Mouse (Mus musculus) hindbrain, embryonic 16.5 days (tissue): ENCODE measurements around the gene Gimap5. TPM values are rescaled to one million over a fixed set of nuclear protein-coding genes. Genes with fewer than 3 reads are reported as not detected.
A peak's percentile ranks its signal among the peaks of the same experiment; 100 is the strongest.

ENCODE experiments used
- ATAC-seq: fragments of 200-750 bp; cut with Nextera tagmentation; 2 replicates; pipeline ENCODE4 v1.8.0; 2017; ENCODE audit warnings: moderate TSS enrichment, moderate library complexity
- H3K27ac ChIP-seq: fragments of 300-500 bp; sonication (generic); 2 replicates; pipeline ENCODE4 v1.5.1; 2014; ENCODE audit warnings: low read depth, mild to moderate bottlenecking, control low read depth, low read length, moderate library complexity
- H3K27me3 ChIP-seq: fragments of 300-500 bp; sonication (generic); replicated peaks from 2 replicates; pipeline ENCODE4 v1.6.1; 2014; ENCODE audit warnings: low read length; ENCODE audit not compliant: control insufficient read depth, insufficient read depth
- H3K36me3 ChIP-seq: fragments of 300-500 bp; sonication (generic); 2 replicates; pipeline ENCODE4 v1.6.1; 2014; ENCODE audit warnings: mild to moderate bottlenecking, low read length, moderate library complexity, mixed read lengths; ENCODE audit not compliant: control insufficient read depth, insufficient read depth
- H3K4me1 ChIP-seq: fragments of 300-500 bp; sonication (generic); 2 replicates; pipeline ENCODE4 v1.6.1; 2014; ENCODE audit warnings: low read depth, low read length; ENCODE audit not compliant: control insufficient read depth, insufficient read depth
- H3K4me2 ChIP-seq: fragments of 300-500 bp; sonication (generic); 2 replicates; pipeline ENCODE4 v1.6.1; 2014; ENCODE audit warnings: mild to moderate bottlenecking, low read length, control low read depth, moderate library complexity
- H3K4me3 ChIP-seq: fragments of 300-500 bp; sonication (generic); 2 replicates; pipeline ENCODE4 v1.5.1; 2014; ENCODE audit warnings: mild to moderate bottlenecking, low read length, control low read depth, moderate library complexity
- H3K9ac ChIP-seq: fragments of 300-500 bp; sonication (generic); 2 replicates; pipeline ENCODE4 v1.6.1; 2014; ENCODE audit warnings: low read depth, mild to moderate bottlenecking, control low read depth, low read length, moderate library complexity
- H3K9me3 ChIP-seq: fragments of 300-500 bp; sonication (generic); 2 replicates; pipeline ENCODE4 v1.6.1; 2014; ENCODE audit warnings: mild to moderate bottlenecking, low read length, moderate library complexity; ENCODE audit not compliant: control insufficient read depth
- WGBS: fragments of 180-500 bp; shearing (Covaris S2); extraction: QIAGEN DNeasy Blood & Tissue Kit; methylation state at CpG from one replicate; pipeline ENCODE4 v1.1.7; 2014; 5-methylcytosine and 5-hydroxymethylcytosine counted together
- polyA plus RNA-seq: library from polyadenylated mRNA; unstranded; fragments of >200 nt; fragmentation: Nextera tagmentation; extraction: Ambion mirVana; gene quantifications from 2 replicates; pipeline ENCODE4 v1.2.1, GENCODE M21; 2015

Gimap5 gene
- polyA plus RNA-seq, 1 experiment from 2014 or later: 1.5 TPM

DNA sequence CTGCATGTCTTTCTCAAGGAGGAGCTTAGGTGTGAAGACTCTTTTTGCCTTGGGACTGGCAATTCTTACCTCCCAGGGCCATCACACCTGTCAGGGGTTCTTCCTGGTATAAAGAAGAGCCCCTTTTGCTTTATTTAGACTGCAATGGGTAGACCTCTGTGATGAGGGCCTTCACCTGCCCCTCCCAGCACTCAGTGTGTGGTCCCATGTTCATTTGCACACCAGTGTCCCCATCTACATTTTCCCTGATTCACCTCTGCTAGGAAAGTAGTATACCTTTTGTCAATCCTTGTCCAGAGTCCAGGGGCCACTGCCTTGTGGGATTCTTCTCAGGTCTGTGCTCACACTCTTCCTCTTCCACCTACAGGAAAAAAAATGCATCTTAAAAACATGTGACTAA is 41.9 kb upstream of the Gimap5 start:
- H3K9ac ChIP-seq: no peak overlapping the region
- H3K4me3 ChIP-seq: no peak overlapping the region
- H3K4me2 ChIP-seq: no peak overlapping the region
- H3K36me3 ChIP-seq: no peaks in the 10 kb centered on the region
- no peaks in the 10 kb centered on the region for H3K4me1 ChIP-seq
- ATAC-seq: no peak
- no peaks in the 10 kb centered on the region for H3K9me3 ChIP-seq
- H3K27ac ChIP-seq: no peak overlapping the region
- no peaks in the 10 kb centered on the region for H3K27me3 ChIP-seq

DNA sequence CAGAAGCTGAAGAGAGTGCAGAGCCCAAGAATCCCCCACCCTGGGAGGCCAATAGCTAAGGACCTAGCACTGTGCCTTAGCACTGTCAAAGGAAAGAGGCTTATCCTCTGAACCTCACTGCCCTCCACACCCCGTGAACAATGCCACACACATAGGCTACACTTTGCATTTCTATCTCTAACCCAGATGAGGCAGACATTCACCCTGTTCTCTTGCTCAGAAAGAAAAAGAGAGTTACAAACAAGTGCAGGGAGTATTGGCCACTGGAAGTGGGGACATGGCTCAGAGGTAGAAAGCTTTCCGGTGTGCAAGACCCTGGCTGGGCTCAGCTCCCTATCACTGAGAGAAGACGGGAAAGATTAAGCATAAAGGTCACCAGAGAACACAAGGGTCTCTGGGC is 39.9 kb upstream of the Gimap5 start:
- Histone ChIP-seq H3K4me3 (no peak overlapping the region), H3K27ac (no peak overlapping the region), H3K4me2 (no peak overlapping the region), H3K27me3 (no peaks in the 10 kb centered on the region), H3K9me3 (no peaks in the 10 kb centered on the region), H3K9ac (no peak overlapping the region), H3K36me3 (no peaks in the 10 kb centered on the region), H3K4me1 (no peaks in the 10 kb centered on the region)
- 59% methylated on average over 3 of the region's 3 CpGs for WGBS
- no peak for ATAC-seq

DNA sequence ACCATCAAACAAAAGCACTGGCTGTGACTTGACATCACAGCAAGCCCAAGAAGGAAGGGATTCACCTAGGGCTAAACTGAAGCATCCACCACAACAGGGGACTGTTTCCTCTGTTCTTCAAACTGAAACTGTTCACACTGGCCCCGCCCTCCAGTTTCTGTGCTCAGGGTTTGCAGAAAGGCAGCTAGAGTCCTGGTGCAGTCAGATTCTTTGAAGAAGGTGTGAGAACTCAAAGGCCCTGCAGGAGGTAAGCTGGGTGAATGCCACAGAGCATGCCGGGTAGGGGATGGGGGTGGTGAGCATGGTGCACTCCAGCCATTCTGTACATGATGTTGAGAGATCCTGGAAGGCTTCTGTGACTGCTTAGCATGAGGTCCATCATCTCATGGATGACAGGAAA is 27.5 kb upstream of the Gimap5 start, which contains the start of the genes Gm28053 and Gimap7:
Gene Gm28053 (plus strand): TSS at position 153 of the 400 bp plus-strand sequence.
Gene Gimap7 (plus strand): TSS at position 167 of the 400 bp plus-strand sequence.
- H3K4me1 ChIP-seq: no peaks in the 10 kb centered on the region
- no peaks in the 10 kb centered on the region for H3K27me3 ChIP-seq
- ATAC-seq: no peak
- no peak within 1 kb of the TSS for H3K9ac ChIP-seq
- H3K27ac ChIP-seq: no peak within 1 kb of the TSS
- 56% methylated on average over 2 of the region's 2 CpGs for WGBS
- H3K9me3 ChIP-seq: no peaks in the 10 kb centered on the region
- no peak within 1 kb of the TSS for H3K4me3 ChIP-seq
- no peak within 1 kb of the TSS for H3K4me2 ChIP-seq
- H3K36me3 ChIP-seq: no peaks in the 10 kb centered on the region

DNA sequence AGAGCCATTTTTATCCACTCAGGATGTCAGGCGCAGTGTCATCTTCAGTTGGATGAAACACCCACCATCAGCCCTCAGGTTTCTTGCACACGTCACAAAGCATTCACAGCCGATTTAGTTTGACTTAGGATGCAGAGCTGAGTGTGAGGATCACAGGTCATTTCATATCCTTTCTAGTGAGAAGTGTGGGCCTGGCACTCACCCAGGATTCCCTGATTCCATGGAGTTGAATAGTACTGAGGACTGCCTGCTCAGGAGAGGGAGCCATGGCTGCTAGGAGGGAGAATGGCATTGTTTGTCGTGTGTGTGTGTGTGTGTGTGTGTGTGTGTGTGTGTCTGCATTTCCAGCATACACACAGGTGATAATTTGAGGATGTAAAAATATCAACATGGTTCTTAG is 25.7 kb upstream of the Gimap5 start:
- no peaks in the 10 kb centered on the region for H3K4me1 ChIP-seq
- H3K36me3 ChIP-seq: no peaks in the 10 kb centered on the region
- no peak overlapping the region for H3K27ac ChIP-seq
- no peak for ATAC-seq
- no peak overlapping the region for H3K4me2 ChIP-seq
- no peak overlapping the region for H3K9ac ChIP-seq
- no peak overlapping the region for H3K4me3 ChIP-seq
- H3K27me3 ChIP-seq: no peaks in the 10 kb centered on the region
- WGBS: 80% methylated on average over 4 of the region's 4 CpGs
- H3K9me3 ChIP-seq: no peaks in the 10 kb centered on the region

DNA sequence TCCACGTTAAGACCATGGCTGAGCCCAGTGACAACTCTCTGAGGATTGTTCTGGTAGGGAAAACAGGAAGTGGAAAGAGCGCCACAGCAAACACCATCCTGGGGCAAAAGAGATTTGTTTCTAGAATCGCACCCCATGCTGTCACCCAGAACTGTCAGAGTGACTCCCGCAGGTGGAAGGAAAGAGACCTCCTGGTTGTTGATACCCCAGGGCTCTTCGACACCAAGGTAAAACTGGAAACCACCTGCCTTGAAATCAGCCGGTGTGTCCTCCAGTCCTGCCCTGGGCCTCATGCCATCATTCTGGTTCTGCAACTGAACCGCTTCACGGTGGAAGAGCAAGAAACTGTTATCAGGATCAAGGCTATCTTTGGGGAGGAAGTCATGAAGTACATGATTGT is 22.5 kb upstream of the Gimap5 start:
- WGBS: 86% methylated on average over 8 of the region's 8 CpGs
- Histone ChIP-seq H3K4me1 (no peaks in the 10 kb centered on the region), H3K9ac (no peak overlapping the region), H3K36me3 (no peaks in the 10 kb centered on the region), H3K27me3 (no peaks in the 10 kb centered on the region), H3K4me2 (no peak overlapping the region), H3K27ac (no peak overlapping the region), H3K9me3 (no peaks in the 10 kb centered on the region), H3K4me3 (no peak overlapping the region)
- ATAC-seq: no peak

DNA sequence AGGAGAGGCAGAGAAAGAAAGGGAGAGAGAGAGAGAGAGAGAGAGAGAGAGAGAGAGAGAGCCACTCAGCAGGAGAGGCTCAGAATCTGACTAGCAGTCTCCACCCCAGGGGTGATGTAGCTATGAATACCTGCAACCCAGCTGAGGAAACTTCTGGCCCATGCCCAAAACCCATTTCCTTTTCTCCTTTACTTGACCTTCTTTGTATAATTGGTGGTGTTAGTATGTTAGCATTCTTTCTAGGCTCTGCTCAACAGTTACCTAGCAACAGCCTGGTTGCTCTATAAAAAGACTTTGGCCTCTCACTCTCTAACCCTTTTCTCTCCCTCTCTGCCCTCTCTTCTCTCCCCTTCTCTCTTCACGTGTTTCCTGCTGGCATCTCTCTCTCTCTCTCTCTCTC is 20.5 kb upstream of the Gimap5 start:
- Histone ChIP-seq H3K4me1 (no peaks in the 10 kb centered on the region), H3K27me3 (no peaks in the 10 kb centered on the region), H3K4me2 (no peak overlapping the region), H3K9me3 (no peaks in the 10 kb centered on the region), H3K27ac (no peak overlapping the region), H3K9ac (no peak overlapping the region), H3K4me3 (no peak overlapping the region), H3K36me3 (no peaks in the 10 kb centered on the region)
- 0% methylated on average over 1 of the region's 1 CpGs for WGBS
- peak; percentile 58 for ATAC-seq

DNA sequence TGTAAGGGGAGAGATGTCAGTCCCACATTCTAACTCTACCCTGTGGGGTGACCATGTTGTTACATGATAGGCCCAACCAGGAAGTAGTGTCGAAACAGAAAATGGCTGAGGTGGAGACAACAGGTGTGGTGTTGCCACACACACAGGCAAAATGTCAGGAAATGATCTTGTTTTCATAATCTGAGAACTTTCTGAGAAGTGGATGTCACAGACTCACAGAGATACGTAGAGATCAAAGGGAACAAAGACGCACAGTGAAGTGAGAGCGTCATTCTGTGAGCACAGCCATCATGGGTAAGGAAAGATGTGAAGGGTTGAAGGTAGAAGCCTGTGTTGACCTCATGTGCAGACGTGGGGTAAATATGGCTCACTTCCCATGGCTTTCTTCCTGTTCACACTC is 18.2 kb upstream of the Gimap5 start:
- Histone ChIP-seq H3K9ac (no peak overlapping the region), H3K4me3 (no peak overlapping the region), H3K36me3 (no peaks in the 10 kb centered on the region), H3K9me3 (no peaks in the 10 kb centered on the region), H3K27ac (no peak overlapping the region), H3K27me3 (no peaks in the 10 kb centered on the region), H3K4me2 (no peak overlapping the region), H3K4me1 (no peaks in the 10 kb centered on the region)
- WGBS: 95% methylated on average over 5 of the region's 5 CpGs
- ATAC-seq: no peak

DNA sequence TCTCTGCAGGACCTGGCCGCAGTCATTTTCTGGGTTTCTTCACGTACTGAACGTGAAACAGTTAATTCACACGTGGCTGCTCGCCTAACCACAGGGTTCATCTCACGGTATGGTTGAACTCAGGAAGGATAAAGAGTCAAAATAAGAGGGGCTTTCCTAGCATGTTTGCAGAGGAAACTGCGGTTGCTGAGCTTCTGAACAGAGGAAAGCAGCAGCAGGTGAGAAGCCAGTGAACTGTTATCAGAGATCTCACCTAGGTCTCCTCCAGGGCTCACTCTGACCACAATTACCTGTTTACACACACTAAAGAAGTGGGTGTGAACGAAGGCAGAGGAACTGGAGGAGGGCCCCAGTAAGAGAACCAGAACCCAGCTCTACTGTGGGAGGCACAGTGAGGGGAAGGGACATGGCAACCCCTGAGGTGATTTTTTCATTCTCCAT is 13.1 kb upstream of the Gimap5 start:
- Histone ChIP-seq H3K9ac (no peak overlapping the region), H3K36me3 (no peaks in the 10 kb centered on the region), H3K4me3 (no peak overlapping the region), H3K27ac (no peak overlapping the region), H3K4me2 (no peak overlapping the region), H3K4me1 (no peaks in the 10 kb centered on the region), H3K9me3 (no peaks in the 10 kb centered on the region), H3K27me3 (no peaks in the 10 kb centered on the region)
- ATAC-seq: no peak
- 60% methylated on average over 8 of the region's 8 CpGs for WGBS

DNA sequence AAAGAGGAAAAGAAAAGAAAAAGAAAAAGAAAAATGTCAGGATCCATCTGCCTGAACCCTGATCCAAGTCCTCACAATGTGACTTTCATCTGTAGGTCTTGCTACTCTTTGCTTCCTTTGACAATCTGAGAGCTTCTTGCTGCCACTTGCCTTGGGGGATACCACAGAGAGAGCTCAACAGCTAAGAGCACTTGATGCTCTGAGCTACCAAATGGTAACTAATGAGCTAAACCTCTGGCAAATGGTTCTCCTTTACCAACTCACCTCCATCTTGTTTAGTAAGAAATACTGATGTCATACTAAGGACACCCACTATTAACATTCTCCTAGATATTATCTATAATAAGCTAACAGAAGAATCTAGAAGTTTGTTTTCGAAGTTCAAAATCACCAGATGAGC is 12.3 kb upstream of the Gimap5 start:
- H3K9me3 ChIP-seq: no peaks in the 10 kb centered on the region
- H3K9ac ChIP-seq: no peak overlapping the region
- H3K27ac ChIP-seq: no peak overlapping the region
- H3K4me2 ChIP-seq: no peak overlapping the region
- no peaks in the 10 kb centered on the region for H3K27me3 ChIP-seq
- no peaks in the 10 kb centered on the region for H3K4me1 ChIP-seq
- H3K36me3 ChIP-seq: no peaks in the 10 kb centered on the region
- H3K4me3 ChIP-seq: no peak overlapping the region
- no peak for ATAC-seq
- 74% methylated on average over 1 of the region's 1 CpGs for WGBS

DNA sequence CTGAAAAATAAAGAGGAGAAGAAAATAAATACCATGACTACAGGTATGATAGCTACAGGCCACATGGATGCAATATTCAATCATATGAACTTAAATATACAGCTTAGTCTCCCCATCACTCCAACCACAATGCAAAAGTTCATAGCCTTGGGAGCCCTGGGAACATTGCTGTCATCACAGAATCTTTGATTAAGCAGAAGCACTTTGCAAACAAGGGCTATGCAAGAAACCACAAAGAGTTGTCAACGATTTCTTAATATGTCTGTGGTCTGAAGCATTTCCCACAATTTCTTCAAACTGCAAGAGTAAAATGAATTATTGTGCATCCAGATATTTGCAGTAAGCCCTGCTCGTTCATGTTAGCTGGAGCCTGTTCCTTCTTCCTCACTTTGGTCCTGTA is 8.9 kb upstream of the Gimap5 start:
- no peak overlapping the region for H3K9ac ChIP-seq
- no peaks in the 10 kb centered on the region; the same call in 1 of the 2 replicates for H3K27me3 ChIP-seq
- no peaks in the 10 kb centered on the region for H3K36me3 ChIP-seq
- no peak for ATAC-seq
- no peak overlapping the region for H3K4me2 ChIP-seq
- H3K4me1 ChIP-seq: peaks cover 1% of the 10 kb centered on the region
- H3K27ac ChIP-seq: no peak overlapping the region
- 79% methylated on average over 2 of the region's 2 CpGs for WGBS
- H3K9me3 ChIP-seq: no peaks in the 10 kb centered on the region
- no peak overlapping the region for H3K4me3 ChIP-seq
